Mouse (Mus musculus): ENCODE data around the gene Avl9. TPM values are rescaled to one million over a fixed set of nuclear protein-coding genes. Genes with fewer than 3 reads are reported as not detected.

The Avl9 gene
- 12.0 and 12.9 TPM in 2 replicates for polyA plus RNA-seq (2015; fragmentation: Nextera tagmentation; extraction: Ambion mirVana)

DNA sequence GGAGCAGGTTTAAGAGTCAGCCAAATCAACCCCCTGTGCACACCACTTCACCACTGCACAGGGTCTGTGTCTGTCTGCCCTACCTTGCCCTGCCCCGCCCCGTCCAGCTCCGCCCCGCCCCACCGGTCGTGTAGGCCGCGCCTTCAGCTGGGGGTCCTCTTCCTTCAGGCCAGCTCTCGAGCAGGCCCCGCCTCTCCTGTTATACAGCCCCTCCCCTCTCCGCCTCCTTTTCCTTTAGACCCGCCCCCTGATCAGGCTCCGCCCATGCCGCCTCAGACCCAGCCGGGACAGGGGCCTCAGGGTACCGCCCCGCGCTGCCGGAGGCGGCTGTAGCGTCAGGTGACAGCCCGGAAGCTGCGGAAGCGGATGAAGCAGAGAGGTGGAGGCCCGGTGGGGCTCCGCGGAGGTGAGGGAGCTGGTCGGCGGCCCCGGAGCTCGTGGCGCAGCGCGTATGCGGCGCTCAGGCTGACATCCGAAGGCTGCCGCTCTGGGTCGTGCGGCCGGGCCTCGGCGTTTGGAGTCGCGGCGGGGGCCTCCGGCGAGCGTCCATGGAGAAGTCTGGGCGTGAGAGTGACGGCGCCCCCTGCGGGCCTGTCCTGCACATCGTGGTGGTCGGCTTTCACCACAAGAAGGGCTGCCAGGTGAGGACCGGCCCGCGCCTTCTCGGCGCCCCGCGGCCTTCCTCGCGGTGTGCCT is at the start of gene Avl9:
Avl9 (plus strand) TSS at position 326 of the 696 bp plus-strand sequence.
- peak within 1 kb of the TSS; percentile 81 for H3K9ac ChIP-seq
- peak; percentile 99 for ATAC-seq
- WGBS = under 1% methylated on average over 60 of the region's 64 CpGs
- H3K4me3 ChIP-seq (replicated peaks) = peak within 1 kb of the TSS; percentile 87
- peak within 1 kb of the TSS; percentile 98 for H3K27ac ChIP-seq
- peak within 1 kb of the TSS; percentile 62 for H3K4me2 ChIP-seq (replicated peaks)
- no peaks in the 10 kb centered on the region for H3K27me3 ChIP-seq (replicated peaks)
- H3K36me3 ChIP-seq = no peaks in the 10 kb centered on the region
- no peaks in the 10 kb centered on the region for H3K4me1 ChIP-seq (replicated peaks)
- H3K9me3 ChIP-seq = no peaks in the 10 kb centered on the region

DNA sequence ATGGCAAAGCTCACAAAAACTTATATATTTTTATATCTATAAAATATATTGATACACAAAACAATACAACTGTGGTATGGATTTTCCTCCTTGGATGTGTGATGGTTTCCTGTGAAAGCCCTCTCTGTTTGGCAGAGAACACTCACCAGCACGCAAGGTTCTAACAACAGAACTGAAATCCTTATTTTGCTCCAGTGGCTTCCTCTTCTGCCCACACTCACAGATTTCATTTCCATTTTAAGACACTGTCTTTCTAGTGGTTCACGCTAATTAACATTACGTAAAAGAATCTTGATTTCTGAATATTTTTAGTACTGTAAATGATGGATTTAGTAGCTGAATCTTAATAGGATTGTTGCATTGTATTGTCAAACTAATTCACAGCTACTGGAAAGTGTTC is 26.5 kb upstream of the Avl9 start:
- WGBS = 93% methylated on average over 3 of the region's 3 CpGs
- H3K4me2 ChIP-seq (replicated peaks) = no peak overlapping the region
- no peak overlapping the region for H3K4me3 ChIP-seq (replicated peaks)
- H3K27ac ChIP-seq = no peak overlapping the region
- no peaks in the 10 kb centered on the region for H3K9me3 ChIP-seq
- no peaks in the 10 kb centered on the region for H3K4me1 ChIP-seq (replicated peaks)
- H3K9ac ChIP-seq = no peak overlapping the region
- H3K27me3 ChIP-seq (replicated peaks) = no peaks in the 10 kb centered on the region
- no peaks in the 10 kb centered on the region for H3K36me3 ChIP-seq
- ATAC-seq = no peak

DNA sequence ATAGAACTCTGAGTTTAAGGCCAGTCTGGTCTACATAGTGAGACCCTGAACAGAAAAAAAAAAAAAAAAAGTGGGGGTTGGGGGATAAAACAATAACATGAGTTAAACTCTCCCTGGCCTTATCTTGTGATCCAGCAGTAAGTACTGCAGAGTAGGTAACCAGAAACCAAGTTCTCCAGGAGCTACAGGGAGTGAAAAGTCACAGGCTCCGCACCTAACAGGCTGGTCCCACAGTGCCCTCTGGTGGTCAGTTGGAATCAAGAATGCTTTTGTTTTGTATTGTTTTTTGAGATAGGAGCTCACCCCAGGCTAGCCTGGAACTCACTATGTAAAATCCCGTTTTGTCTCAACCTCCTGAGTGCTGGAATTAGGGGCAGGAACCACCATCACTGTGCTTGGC is 23.5 kb upstream of the Avl9 start:
- Histone ChIP-seq H3K9me3 (no peaks in the 10 kb centered on the region), H3K9ac (no peak overlapping the region), H3K27ac (no peak overlapping the region), H3K4me3 (replicated peaks) (no peak overlapping the region), H3K27me3 (replicated peaks) (no peaks in the 10 kb centered on the region), H3K4me2 (replicated peaks) (no peak overlapping the region), H3K36me3 (no peaks in the 10 kb centered on the region), H3K4me1 (replicated peaks) (no peaks in the 10 kb centered on the region)
- ATAC-seq = 0 out of 2 replicates have a peak, but pooled peaks have one; percentile 41
- WGBS = 6% methylated on average over 2 of the region's 2 CpGs

DNA sequence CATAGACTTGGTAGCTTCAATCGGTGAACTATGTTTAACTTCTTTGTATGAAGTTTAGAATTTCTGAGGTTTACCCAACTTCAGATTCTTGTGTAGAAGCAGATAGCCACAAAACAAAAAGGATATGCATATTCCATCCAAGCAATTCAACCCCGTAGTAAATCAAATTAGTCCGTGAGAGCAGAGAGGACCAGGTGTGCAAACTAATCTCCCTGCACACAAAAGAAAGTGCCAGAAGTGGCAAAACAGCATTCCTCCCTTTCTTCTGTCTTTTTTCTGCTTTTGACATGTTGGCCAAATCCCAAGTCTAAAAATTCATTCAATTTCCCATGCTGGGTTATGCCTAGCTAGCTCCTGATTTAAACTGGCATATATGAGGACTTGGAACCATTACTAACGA is 22.3 kb upstream of the Avl9 start:
- no peak overlapping the region for H3K9ac ChIP-seq
- no peak for ATAC-seq
- WGBS = 69% methylated on average over 4 of the region's 4 CpGs
- H3K36me3 ChIP-seq = no peaks in the 10 kb centered on the region
- H3K9me3 ChIP-seq = no peaks in the 10 kb centered on the region
- H3K27ac ChIP-seq = no peak overlapping the region
- no peaks in the 10 kb centered on the region for H3K4me1 ChIP-seq (replicated peaks)
- no peak overlapping the region for H3K4me2 ChIP-seq (replicated peaks)
- H3K27me3 ChIP-seq (replicated peaks) = no peaks in the 10 kb centered on the region
- no peak overlapping the region for H3K4me3 ChIP-seq (replicated peaks)

DNA sequence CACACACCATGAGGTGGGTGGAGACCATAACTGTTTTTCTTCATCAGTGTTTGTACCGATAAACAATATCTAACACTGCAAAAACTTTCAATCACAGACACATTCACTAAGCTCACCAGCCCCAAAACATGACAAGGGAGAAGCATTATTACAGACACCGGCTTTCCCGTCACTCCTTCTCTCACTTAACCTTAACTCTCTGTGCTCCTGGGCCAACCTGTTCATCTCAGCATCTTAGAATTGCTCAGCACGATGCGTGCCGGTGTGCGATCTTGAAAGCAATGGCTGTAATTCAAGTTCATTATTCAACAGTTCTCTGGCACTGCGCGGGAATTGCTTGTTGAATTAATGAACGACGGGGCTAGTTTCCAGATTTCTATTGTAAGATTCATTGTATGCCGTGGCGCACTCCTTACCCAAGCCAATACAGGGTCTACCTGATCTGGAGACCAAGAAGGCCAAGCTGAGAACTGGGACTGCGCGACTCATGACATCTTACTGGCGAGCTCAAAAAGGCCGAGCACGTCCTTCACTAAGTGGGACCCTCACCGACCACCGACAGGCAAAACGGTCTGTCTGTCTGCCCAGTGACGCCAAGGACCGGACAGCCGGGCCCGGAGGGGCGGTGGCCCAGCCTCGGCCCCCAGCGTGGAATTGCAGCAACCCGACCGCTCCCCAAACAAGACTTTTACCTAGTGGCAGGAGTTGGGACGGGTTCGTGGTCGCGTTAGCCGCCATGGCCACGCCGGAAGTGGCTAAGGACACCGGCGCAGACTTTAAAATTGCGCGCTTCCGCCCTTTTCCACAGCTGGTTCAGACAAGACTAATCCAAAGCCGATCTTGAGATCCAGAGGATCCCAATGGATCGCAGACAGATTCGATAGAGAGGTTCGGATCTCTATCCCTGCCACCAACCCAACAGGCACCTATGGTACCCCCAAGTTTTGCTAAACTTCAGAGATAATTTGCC is 10.5 kb upstream of the Avl9 start, which contains the start of gene Lsm5:
Lsm5 (minus strand) TSS at position 780 of the 970 bp plus-strand sequence.
- ATAC-seq = peak; percentile 93
- Histone ChIP-seq H3K36me3 (no peaks in the 10 kb centered on the region), H3K4me3 (replicated peaks) (peak within 1 kb of the TSS; percentile 76), H3K9ac (peak within 1 kb of the TSS; percentile 64), H3K4me1 (replicated peaks) (no peaks in the 10 kb centered on the region), H3K4me2 (replicated peaks) (peak within 1 kb of the TSS; percentile 72), H3K9me3 (no peaks in the 10 kb centered on the region), H3K27me3 (replicated peaks) (no peaks in the 10 kb centered on the region), H3K27ac (no peak within 1 kb of the TSS)
- WGBS = under 1% methylated on average over 46 of the region's 46 CpGs

GRCm38 (mm10) chr6:56714186-56714573 is 519 bp upstream of the Avl9 start:
- no peak overlapping the region for H3K9ac ChIP-seq
- WGBS = 44% methylated on average over 7 of the region's 7 CpGs
- H3K4me1 ChIP-seq (replicated peaks) = no peaks in the 10 kb centered on the region
- no peaks in the 10 kb centered on the region for H3K9me3 ChIP-seq
- ATAC-seq = no peak
- peak overlapping the region; percentile 87 for H3K4me3 ChIP-seq (replicated peaks)
- H3K4me2 ChIP-seq (replicated peaks) = peak overlapping the region; percentile 62
- no peaks in the 10 kb centered on the region for H3K36me3 ChIP-seq
- no peaks in the 10 kb centered on the region for H3K27me3 ChIP-seq (replicated peaks)
- H3K27ac ChIP-seq = no peak overlapping the region

GRCm38 (mm10) chr6:56715270-56715666 is 569 bp downstream of the Avl9 start:
- H3K4me1 ChIP-seq (replicated peaks) = no peaks in the 10 kb centered on the region
- under 1% methylated on average over 25 of the region's 25 CpGs for WGBS
- H3K4me2 ChIP-seq (replicated peaks) = peak overlapping the region; percentile 62
- no peaks in the 10 kb centered on the region for H3K27me3 ChIP-seq (replicated peaks)
- H3K9me3 ChIP-seq = no peaks in the 10 kb centered on the region
- H3K27ac ChIP-seq = peak overlapping the region; percentile 98
- peak overlapping the region; percentile 87 for H3K4me3 ChIP-seq (replicated peaks)
- peak overlapping the region; percentile 81 for H3K9ac ChIP-seq
- no peak; the same call in 1 of the 2 replicates for ATAC-seq
- H3K36me3 ChIP-seq = no peaks in the 10 kb centered on the region

GRCm38 (mm10) chr6:56719071-56719470 is 4.4 kb downstream of the Avl9 start:
- H3K4me1 ChIP-seq (replicated peaks) = no peaks in the 10 kb centered on the region
- no peak overlapping the region for H3K4me2 ChIP-seq (replicated peaks)
- H3K9me3 ChIP-seq = no peaks in the 10 kb centered on the region
- H3K4me3 ChIP-seq (replicated peaks) = no peak overlapping the region
- no peak overlapping the region for H3K9ac ChIP-seq
- ATAC-seq = no peak
- H3K27ac ChIP-seq = no peak overlapping the region
- 0 out of 2 replicates have a peak, but pooled peaks cover 4% of the 10 kb centered on the region for H3K36me3 ChIP-seq
- no peaks in the 10 kb centered on the region for H3K27me3 ChIP-seq (replicated peaks)
- WGBS = 84% methylated on average over 1 of the region's 1 CpGs

- H3K4me3 ChIP-seq (replicated peaks) = no peak overlapping the region
- no peak for ATAC-seq
- no peak overlapping the region for H3K9ac ChIP-seq
- H3K36me3 ChIP-seq = 0 out of 2 replicates have a peak, but pooled peaks cover 4% of the 10 kb centered on the region
- no peaks in the 10 kb centered on the region for H3K27me3 ChIP-seq (replicated peaks)
- no peak overlapping the region for H3K27ac ChIP-seq
- no peaks in the 10 kb centered on the region for H3K4me1 ChIP-seq (replicated peaks)
- H3K4me2 ChIP-seq (replicated peaks) = no peak overlapping the region
- H3K9me3 ChIP-seq = no peaks in the 10 kb centered on the region
- WGBS = 62% methylated on average over 3 of the region's 3 CpGs
These were observed 6.2 kb downstream of the Avl9 start for GRCm38 (mm10) chr6:56720877-56721276.

DNA sequence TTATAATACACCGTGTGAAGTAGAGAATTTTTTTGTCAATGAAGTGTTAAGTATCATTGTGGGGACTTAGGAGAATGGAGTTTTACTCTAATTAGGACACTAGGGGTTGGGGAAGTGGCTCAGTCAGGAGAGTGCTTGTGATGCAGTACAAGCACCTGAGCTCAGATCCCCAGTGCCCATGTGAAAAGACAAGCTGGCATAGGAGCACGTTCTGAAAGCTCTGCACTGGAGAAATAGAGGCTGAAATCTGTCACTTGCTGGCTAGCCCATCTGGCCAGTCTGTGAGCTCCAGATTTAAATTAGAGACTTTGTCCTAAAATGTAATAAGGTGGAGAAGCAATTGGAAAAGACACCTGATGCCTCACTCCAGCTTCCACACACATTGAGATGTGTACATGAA is 17.8 kb downstream of the Avl9 start:
- H3K9me3 ChIP-seq = no peaks in the 10 kb centered on the region
- 88% methylated on average over 2 of the region's 2 CpGs for WGBS
- no peaks in the 10 kb centered on the region for H3K4me1 ChIP-seq (replicated peaks)
- H3K9ac ChIP-seq = no peak overlapping the region
- H3K4me3 ChIP-seq (replicated peaks) = no peak overlapping the region
- no peaks in the 10 kb centered on the region for H3K27me3 ChIP-seq (replicated peaks)
- H3K36me3 ChIP-seq = peaks cover 18% of the 10 kb centered on the region
- ATAC-seq = no peak
- H3K27ac ChIP-seq = no peak overlapping the region
- no peak overlapping the region for H3K4me2 ChIP-seq (replicated peaks)

- Histone ChIP-seq H3K36me3 (peaks cover 9% of the 10 kb centered on the region; the same call in 1 of the 2 replicates), H3K4me1 (replicated peaks) (no peaks in the 10 kb centered on the region), H3K9me3 (no peaks in the 10 kb centered on the region), H3K4me3 (replicated peaks) (no peak overlapping the region), H3K4me2 (replicated peaks) (no peak overlapping the region), H3K9ac (no peak overlapping the region), H3K27ac (no peak overlapping the region), H3K27me3 (replicated peaks) (no peaks in the 10 kb centered on the region)
- WGBS = 79% methylated on average over 5 of the region's 5 CpGs
- 0 out of 2 replicates have a peak, but pooled peaks have one; percentile 15 for ATAC-seq
These were observed 31.3 kb downstream of the Avl9 start for GRCm38 (mm10) chr6:56745950-56746543.

- H3K4me3 ChIP-seq (replicated peaks) = no peak overlapping the region
- H3K9me3 ChIP-seq = no peaks in the 10 kb centered on the region
- H3K9ac ChIP-seq = no peak overlapping the region
- WGBS = 97% methylated on average over 3 of the region's 3 CpGs
- H3K27ac ChIP-seq = no peak overlapping the region
- no peak overlapping the region for H3K4me2 ChIP-seq (replicated peaks)
- no peak for ATAC-seq
- peaks cover 8% of the 10 kb centered on the region for H3K36me3 ChIP-seq
- no peaks in the 10 kb centered on the region for H3K27me3 ChIP-seq (replicated peaks)
- H3K4me1 ChIP-seq (replicated peaks) = no peaks in the 10 kb centered on the region
These were observed 39.0 kb downstream of the Avl9 start for GRCm38 (mm10) chr6:56753719-56754118.
